Mouse (Mus musculus) erythroblast, embryonic 14.5 days (primary cell): ENCODE results near the gene Fbxl21.

ENCODE experiments used
- GATA1 ChIP-seq: IDR thresholded peaks from 2 replicates; pipeline ENCODE4 v1.6.1; 2012; ENCODE audit warnings: low read length, inconsistent platforms, mixed read lengths
- TAL1 ChIP-seq: IDR thresholded peaks from 3 replicates; pipeline ENCODE4 v1.6.1; 2012; ENCODE audit warnings: low read length, inconsistent platforms, mixed read lengths

GRCm38 (mm10) chr13:56506871-56507496 lies 15.3 kb upstream of the Fbxl21 start:
- no peak for TF ChIP-seq GATA1
- TF ChIP-seq TAL1: no peak
